ENCODE assay signal across 8 mouse cellular contexts in the genomic region with DNA sequence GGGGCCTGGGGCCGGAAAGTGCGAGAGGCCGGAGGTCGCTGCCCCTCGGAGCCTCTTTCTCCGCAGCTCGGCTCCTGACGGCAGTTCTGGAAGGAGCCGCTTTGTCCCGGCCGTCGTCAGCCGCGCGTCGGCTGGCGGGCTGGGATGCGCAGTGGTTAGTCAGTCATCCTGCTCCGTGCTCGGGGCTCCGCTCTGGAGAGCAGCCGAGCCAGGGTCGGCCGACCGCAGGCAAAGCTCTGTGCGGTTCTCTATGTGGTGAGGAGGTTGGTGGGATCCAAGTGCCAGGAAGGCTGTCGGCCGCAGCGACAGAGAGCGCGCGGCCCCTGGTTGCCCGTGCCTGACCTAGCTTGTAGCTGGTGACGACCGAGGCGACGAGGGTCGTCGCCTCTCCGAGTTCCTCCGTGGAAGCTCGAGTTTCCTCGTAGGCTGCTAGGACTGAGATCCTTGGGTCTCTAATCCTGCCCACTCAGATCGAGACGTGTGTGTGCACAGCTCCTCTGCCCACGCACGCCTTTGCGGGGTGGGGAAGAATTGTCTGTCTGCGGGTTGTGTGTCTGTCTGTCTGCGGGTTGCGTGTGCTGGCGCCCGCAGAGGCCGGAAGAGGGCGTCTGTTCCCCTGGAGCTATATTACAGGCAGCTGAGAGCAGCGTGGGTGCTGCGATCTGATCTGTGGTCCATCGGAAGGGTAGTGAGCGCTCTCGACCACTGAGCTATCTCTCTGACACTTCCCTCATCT. TPM values are rescaled to one million over a fixed set of nuclear protein-coding genes. Genes with fewer than 3 reads are reported as not detected.
DNase-seq lines count a peak whose midpoint lies in the region; ATAC-seq and TF ChIP-seq lines count a peak whose summit lies in the region.

No protein-coding gene starts in this region.

- H3K9me3 ChIP-seq in heart, embryonic 12.5 days (replicated peaks), result no peaks in the 10 kb centered on the region

- no peaks in the 10 kb centered on the region for H3K27me3 ChIP-seq in C2C12 (ENCODE audit: control insufficient read depth, insufficient read depth, insufficient read length)
- no peaks in the 10 kb centered on the region for H3K27me3 ChIP-seq in heart, embryonic 12.5 days (replicated peaks)

- peak; percentile 37 for TF ChIP-seq CTCF in C2C12 (IDR thresholded peaks at IDR 0.05; ENCODE audit: control insufficient read depth, insufficient read depth, insufficient read length)

- H3K9ac ChIP-seq in heart, embryonic 12.5 days, result peak overlapping the region; percentile 90

- no peaks in the 10 kb centered on the region for H3K36me3 ChIP-seq in C2C12 (ENCODE audit: control insufficient read depth, insufficient read depth)
- no peaks in the 10 kb centered on the region for H3K36me3 ChIP-seq in heart, embryonic 12.5 days

- DNase-seq in ES-CJ7 (ENCODE audit: low read depth, low spot score), result peak; percentile 82
- DNase-seq in cerebellum, postnatal 14 days, result peak; percentile 29 to 46
- DNase-seq in kidney, postnatal 36 days, result peak; percentile 9 to 34
- peak; percentile 52 for DNase-seq in lung, postnatal 36 days
- peak; percentile 41 for DNase-seq in right cerebral cortex, postnatal 14 days
- no peak for DNase-seq in Muller cell, postnatal 12 days (ENCODE audit: inconsistent ontology term)

- peak overlapping the region; percentile 85 for H3K27ac ChIP-seq in heart, embryonic 12.5 days (ENCODE audit: poor library complexity, severe bottlenecking)

- peaks cover 46% of the 10 kb centered on the region for H3K79me2 ChIP-seq in C2C12 (ENCODE audit: control insufficient read depth, insufficient read depth)

- H3ac ChIP-seq in C2C12 (ENCODE audit: control insufficient read depth, insufficient read length, low read depth), result peak overlapping the region; percentile 87

- peak overlapping the region; percentile 84 for H3K4me3 ChIP-seq in C2C12 (ENCODE audit: insufficient read depth, poor library complexity, severe bottlenecking)
- peak overlapping the region; percentile 93 for H3K4me3 ChIP-seq in heart, embryonic 12.5 days

- peak overlapping the region; percentile 98 for H3K4me2 ChIP-seq in heart, embryonic 12.5 days

- H3K4me1 ChIP-seq in heart, embryonic 12.5 days (replicated peaks), result peaks cover 9% of the 10 kb centered on the region

- peak; percentile 70 for ATAC-seq in heart, embryonic 12.5 days (ENCODE audit: insufficient number of reproducible peaks, low FRiP score)

- H3K79me3 ChIP-seq in C2C12 (ENCODE audit: low read depth), result peaks cover 38% of the 10 kb centered on the region

- 2% methylated on average over 60 of the region's 60 CpGs for WGBS in heart, embryonic 12.5 days

TF ChIP-seq in C2C12, 6 proteins besides CTCF, POLR2A, EP300 and RAD21:
- TF ChIP-seq MYOG (IDR thresholded peaks at IDR 0.05; ENCODE audit: control insufficient read depth, extremely low read depth, insufficient read length) (no peak), MYOD1 (IDR thresholded peaks at IDR 0.05; ENCODE audit: control insufficient read depth, insufficient read length, low read depth) (no peak), MAX (IDR thresholded peaks at IDR 0.05) (no peak), FOSL1 (IDR thresholded peaks at IDR 0.05; ENCODE audit: insufficient read depth, low read length, poor library complexity, severe bottlenecking) (no peak), CEBPB (IDR thresholded peaks at IDR 0.05; ENCODE audit: low read depth) (no peak), USF1 (IDR thresholded peaks at IDR 0.05; ENCODE audit: low read depth) (no peak)
TF ChIP-seq in C2C12: peak in this region for 0.

RNA-seq across cellular contexts. Expression of a gene that starts 0.6 kb away (rescaled TPM):
- 14.8 TPM for polyA plus RNA-seq in C2C12 (2012; fragmentation: generic; extraction: Trizol)
- 82.4 and 84.5 TPM in 2 replicates for polyA plus RNA-seq in heart, embryonic 12.5 days (2016; fragmentation: Nextera tagmentation; extraction: Ambion mirVana)

RNA-seq across cellular contexts. Expression of a gene that starts 26.0 kb away (rescaled TPM):
- 34.3 TPM for polyA plus RNA-seq in C2C12 (2012; fragmentation: generic; extraction: Trizol)
- polyA plus RNA-seq in heart, embryonic 12.5 days (2016; fragmentation: Nextera tagmentation; extraction: Ambion mirVana), result 36.8 and 37.5 TPM in 2 replicates

RNA-seq across cellular contexts. Expression of a gene that starts 56.0 kb away (rescaled TPM):
- polyA plus RNA-seq in C2C12 (2012; fragmentation: generic; extraction: Trizol), result 0.05 TPM
- 121 and 122 TPM in 2 replicates for polyA plus RNA-seq in heart, embryonic 12.5 days (2016; fragmentation: Nextera tagmentation; extraction: Ambion mirVana)

Comparison
In these comparisons a context has a peak if more than half of its experiments do, and no peak if none do; other contexts are left out.
1. RNA of a gene that starts 56.0 kb away (polyA plus RNA-seq): 121 to 122 TPM in heart, embryonic 12.5 days; 0.05 TPM in C2C12 (single experiment); every median in the first group is over 100 times any median in the second.